Mouse (Mus musculus) hindbrain, embryonic 15.5 days (tissue): ENCODE results near the gene Gm12394. TPM values are rescaled to one million over a fixed set of nuclear protein-coding genes. Genes with fewer than 3 reads are reported as not detected.
"Not testable (repeated sequence)": the region's sequence is repeated elsewhere in the genome, so short reads cannot be mapped to it uniquely, and the experiment has no call there.

Source experiments
- ATAC-seq: fragments of 200-750 bp; cut with Nextera tagmentation; 2 replicates; pipeline ENCODE4 v1.8.0; 2017; ENCODE audit warnings: low read depth, moderate number of reproducible peaks, moderate TSS enrichment; ENCODE audit not compliant: low FRiP score
- H3K27ac ChIP-seq: fragments of 300-500 bp; sonication (generic); replicated peaks from 2 replicates; pipeline ENCODE4 v1.5.1; 2015; ENCODE audit warnings: mild to moderate bottlenecking, inconsistent platforms
- H3K27me3 ChIP-seq: fragments of 300-500 bp; sonication (generic); 2 replicates; pipeline ENCODE4 v1.6.1; 2015; ENCODE audit warnings: control low read depth, inconsistent platforms
- H3K36me3 ChIP-seq: fragments of 300-500 bp; sonication (generic); 2 replicates; pipeline ENCODE4 v1.6.1; 2015; ENCODE audit warnings: control low read depth, inconsistent platforms
- H3K4me1 ChIP-seq: fragments of 300-500 bp; sonication (generic); replicated peaks from 2 replicates; pipeline ENCODE4 v1.6.1; 2015; ENCODE audit warnings: control low read depth, inconsistent platforms
- H3K4me2 ChIP-seq: fragments of 300-500 bp; sonication (generic); 2 replicates; pipeline ENCODE4 v1.6.1; 2015; ENCODE audit warnings: moderate library complexity, mild to moderate bottlenecking, inconsistent platforms
- H3K4me3 ChIP-seq: fragments of 300-500 bp; sonication (generic); 2 replicates; pipeline ENCODE4 v1.5.1; 2015; ENCODE audit warnings: mild to moderate bottlenecking, inconsistent platforms
- H3K9ac ChIP-seq: fragments of 300-500 bp; sonication (generic); 2 replicates; pipeline ENCODE4 v1.6.1; 2015; ENCODE audit warnings: inconsistent platforms
- H3K9me3 ChIP-seq: fragments of 300-500 bp; sonication (generic); 2 replicates; pipeline ENCODE4 v1.6.1; 2016; ENCODE audit warnings: control low read depth, inconsistent platforms
- WGBS: fragments of 180-500 bp; shearing (Covaris S2); methylation state at CpG from one replicate; pipeline ENCODE4 v1.1.7; 2015; 5-methylcytosine and 5-hydroxymethylcytosine counted together
- polyA plus RNA-seq: library from polyadenylated mRNA; unstranded; fragments of >200 nt; fragmentation: Nextera tagmentation; extraction: Ambion mirVana; gene quantifications from 2 replicates; pipeline ENCODE4 v1.2.1, GENCODE M21; 2015

The Gm12394 gene
- polyA plus RNA-seq, 1 experiment from 2014 or later, result 0.64 TPM

DNA sequence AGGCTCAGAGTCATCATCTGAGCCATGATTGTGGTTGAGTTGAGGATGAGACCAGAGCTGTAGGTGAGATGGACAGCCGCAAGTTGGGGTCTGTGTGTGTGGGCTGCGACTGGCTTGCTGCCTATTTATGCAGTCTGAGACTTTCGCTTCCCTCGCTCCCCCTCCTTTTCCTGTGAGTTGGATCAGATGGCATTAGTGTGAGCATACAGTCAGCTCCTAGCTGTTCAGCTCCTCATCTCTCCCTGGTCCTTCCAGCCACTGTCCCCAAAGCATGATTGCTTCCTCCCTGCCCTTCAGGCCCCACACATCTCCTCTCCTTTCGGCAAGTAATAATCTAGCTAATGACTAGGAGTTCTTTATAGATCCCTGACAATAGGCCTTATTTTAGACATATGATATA, 82.7 kb downstream of the Gm12394 start, which contains the start of gene Ccl21a:
Gene Ccl21a (minus strand): TSS at position 101 of the 400 bp plus-strand sequence.
- not testable (repeated sequence) for ATAC-seq, H3K27me3 ChIP-seq
- WGBS, result no CpG with 5 or more reads among the region's 5 CpGs

DNA sequence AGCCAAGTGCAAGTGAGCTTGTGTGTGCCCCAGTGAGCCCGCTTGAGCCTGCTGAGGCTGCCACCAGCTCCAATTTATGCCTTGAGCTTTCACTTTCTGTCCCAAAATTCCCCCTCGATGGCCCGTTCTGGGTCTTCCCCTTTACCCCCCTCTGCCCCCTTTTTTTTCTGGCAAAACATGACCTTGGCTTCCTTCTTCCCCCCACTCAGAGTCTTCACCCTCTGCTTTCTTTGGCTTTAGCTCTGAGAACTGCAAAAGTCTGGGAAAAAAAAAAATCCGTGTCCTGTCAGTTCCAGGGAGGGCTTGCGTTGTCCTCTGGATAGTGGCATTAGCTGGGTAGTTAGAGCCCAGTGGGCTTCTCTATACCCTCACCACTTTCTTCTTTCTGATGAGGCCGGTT, 100.1 kb downstream of the Gm12394 start, which contains the start of gene Ccl19:
Gene Ccl19 (minus strand): TSS at position 101 of the 400 bp plus-strand sequence.
- not testable (repeated sequence) for H3K27me3 ChIP-seq, H3K27ac ChIP-seq, ATAC-seq, H3K9me3 ChIP-seq, H3K4me2 ChIP-seq, H3K4me3 ChIP-seq, H3K36me3 ChIP-seq, H3K9ac ChIP-seq, H3K4me1 ChIP-seq
- no CpG with 5 or more reads among the region's 6 CpGs for WGBS

More for the DNA sequence above, 82.7 kb downstream of the Gm12394 start, which contains the start of gene Ccl21a:
- not testable (repeated sequence) for H3K27ac ChIP-seq, H3K4me3 ChIP-seq, H3K9ac ChIP-seq, H3K4me2 ChIP-seq, H3K4me1 ChIP-seq, H3K36me3 ChIP-seq, H3K9me3 ChIP-seq

DNA sequence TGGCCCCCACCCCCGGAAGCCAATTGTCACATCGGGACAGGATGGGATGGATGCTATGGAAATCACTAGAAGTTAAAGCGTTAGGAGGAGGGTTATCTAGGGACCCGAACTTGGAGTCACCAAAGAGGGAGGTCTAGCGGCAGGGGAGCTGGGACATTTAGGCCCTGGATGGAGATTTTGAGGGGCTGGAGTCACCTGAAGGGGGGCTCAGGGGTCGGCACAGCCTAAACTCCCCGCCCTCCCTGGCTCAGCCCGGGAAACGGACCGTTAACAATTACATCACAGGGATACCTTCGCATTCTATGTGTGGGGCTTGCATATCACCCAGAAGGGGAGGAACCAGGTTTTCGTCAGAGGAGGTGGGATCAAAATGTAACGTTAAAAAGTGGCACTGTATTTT, 121.3 kb downstream of the Gm12394 start, which contains the start of gene 4930578G10Rik:
Gene 4930578G10Rik (plus strand): TSS at position 301 of the 400 bp plus-strand sequence.
- ATAC-seq, H3K27me3 ChIP-seq, H3K36me3 ChIP-seq, H3K9me3 ChIP-seq, H3K4me1 ChIP-seq, H3K4me3 ChIP-seq, H3K4me2 ChIP-seq, H3K27ac ChIP-seq, H3K9ac ChIP-seq: not testable (repeated sequence)
- WGBS, result no CpG with 5 or more reads among the region's 13 CpGs

Other genes with a start within 250 kb of the Gm12394 start
- gene Gm10591, start 244.6 kb downstream of the Gm12394 start, polyA plus RNA-seq, result not detected in 2 replicates
- gene Gm2564, start 227.1 kb downstream of the Gm12394 start, polyA plus RNA-seq, result not detected in 2 replicates
- not detected in 2 replicates for gene Ccl27b, start 201.5 kb downstream of the Gm12394 start, polyA plus RNA-seq
- gene Il11ra2, start 194.9 kb downstream of the Gm12394 start, polyA plus RNA-seq, result not detected in 2 replicates
- gene 4930578G10Rik, start 121.2 kb downstream of the Gm12394 start, polyA plus RNA-seq, result 0.59 and 1.2 TPM in 2 replicates
- gene Ccl19, start 100.2 kb downstream of the Gm12394 start, polyA plus RNA-seq, result 0.28 and 0.56 TPM in 2 replicates
- gene Ccl21a, start 82.8 kb downstream of the Gm12394 start, polyA plus RNA-seq, result 0.98 and 1.2 TPM in 2 replicates
- 0.05 and 0.06 TPM in 2 replicates for gene Fam205a1, start 2.9 kb downstream of the Gm12394 start, polyA plus RNA-seq
- 1.6 and 1.8 TPM in 2 replicates for gene Fam205c, start 17.5 kb upstream of the Gm12394 start, polyA plus RNA-seq
- gene Phf24, start 59.9 kb upstream of the Gm12394 start, polyA plus RNA-seq, result 39.3 and 39.7 TPM in 2 replicates
- gene Dnajb5, start 93.0 kb upstream of the Gm12394 start, polyA plus RNA-seq, result 36.7 and 46.3 TPM in 2 replicates
- gene 1700022I11Rik, start 112.8 kb upstream of the Gm12394 start, polyA plus RNA-seq, result 0.41 and 0.68 TPM in 2 replicates
- 469 and 479 TPM in 2 replicates for gene Vcp, start 143.7 kb upstream of the Gm12394 start, polyA plus RNA-seq
- 21.1 and 25.4 TPM in 2 replicates for gene Fancg, start 153.7 kb upstream of the Gm12394 start, polyA plus RNA-seq
- gene Pigo, start 169.0 kb upstream of the Gm12394 start, polyA plus RNA-seq, result 28.9 and 29.6 TPM in 2 replicates
- 227 and 236 TPM in 2 replicates for gene Stoml2, start 174.9 kb upstream of the Gm12394 start, polyA plus RNA-seq
- gene Fam214b, start 189.4 kb upstream of the Gm12394 start, polyA plus RNA-seq, result 37.5 and 38.9 TPM in 2 replicates
- gene Unc13b, start 202.2 kb upstream of the Gm12394 start, polyA plus RNA-seq, result 16.1 and 19.2 TPM in 2 replicates